Mouse (Mus musculus): Measurements from ENCODE around the gene Dydc2.

DNA sequence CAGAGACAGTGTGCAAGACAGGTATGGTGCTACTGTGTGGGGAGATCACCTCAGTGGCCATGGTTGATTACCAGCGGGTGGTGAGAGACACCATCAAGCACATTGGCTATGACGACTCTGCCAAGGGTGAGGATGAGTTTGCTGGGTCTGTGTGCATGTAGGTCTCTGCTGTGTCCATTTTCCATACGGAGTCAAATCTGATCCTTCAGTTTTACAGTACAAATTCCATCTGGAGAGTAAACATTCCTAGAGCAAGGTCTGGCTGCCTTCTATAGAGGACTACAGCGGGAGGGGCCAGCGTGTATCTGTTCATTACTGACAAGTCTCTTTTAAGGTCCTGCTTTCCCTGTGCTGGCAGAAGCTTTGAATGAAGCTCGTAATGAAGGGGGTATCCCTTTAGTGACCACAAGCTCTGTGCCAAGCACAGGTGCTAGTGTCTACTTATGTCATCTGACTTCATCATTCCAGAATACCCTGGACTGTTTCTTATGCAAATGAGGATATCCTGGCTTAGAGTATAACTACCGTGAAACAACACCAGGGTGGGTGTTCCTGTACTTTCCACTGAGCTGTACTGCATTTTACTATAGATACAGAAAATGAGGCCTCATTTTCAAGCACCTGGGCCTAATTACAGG lies 42.1 kb upstream of the Dydc2 start:
- TF ChIP-seq CTCF (IDR thresholded peaks at IDR 0.05; ENCODE audit: control insufficient read depth, insufficient read depth, insufficient replicate concordance, low read depth, low read length) (no peak), POLR2A (IDR thresholded peaks at IDR 0.05; ENCODE audit: control insufficient read depth, low read depth, low read length) (no peak)
